Mouse (Mus musculus): ENCODE results near the gene Cct2. TPM values are rescaled to one million over a fixed set of nuclear protein-coding genes. Genes with fewer than 3 reads are reported as not detected.

Cct2 gene
- polyA plus RNA-seq (2016; fragmentation: Nextera tagmentation; extraction: Ambion mirVana): 350 and 352 TPM in 2 replicates

GRCm38 (mm10) chr10:117063254-117064021 is at the start of gene Cct2:
TSS of gene Cct2 (minus strand) at chr10:117063814.
- DNase-seq (ENCODE audit: low spot score): peak; percentile 99
- WGBS: under 1% methylated on average over 68 of the region's 68 CpGs
- peak within 1 kb of the TSS; percentile 97 for H3K27ac ChIP-seq (replicated peaks)
- H3K36me3 ChIP-seq (replicated peaks): peaks cover 38% of the 10 kb centered on the region
- no peaks in the 10 kb centered on the region for H3K9me3 ChIP-seq
- H3K4me3 ChIP-seq: peak within 1 kb of the TSS; percentile 95
- peaks cover 15% of the 10 kb centered on the region for H3K4me1 ChIP-seq
- no peaks in the 10 kb centered on the region for H3K27me3 ChIP-seq (replicated peaks; ENCODE audit: low read depth, poor library complexity, severe bottlenecking)

GRCm38 (mm10) chr10:117112545-117112944 is 48.9 kb upstream of the Cct2 start:
- no peak overlapping the region for H3K4me3 ChIP-seq
- H3K9me3 ChIP-seq: no peaks in the 10 kb centered on the region
- H3K4me1 ChIP-seq: peaks cover 16% of the 10 kb centered on the region
- no peak overlapping the region for H3K27ac ChIP-seq (replicated peaks)
- no peak for DNase-seq (ENCODE audit: low spot score)
- H3K27me3 ChIP-seq (replicated peaks; ENCODE audit: low read depth, poor library complexity, severe bottlenecking): no peaks in the 10 kb centered on the region
- 46% methylated on average over 2 of the region's 2 CpGs for WGBS
- no peaks in the 10 kb centered on the region; the same call in 1 of the 2 replicates for H3K36me3 ChIP-seq (replicated peaks)

GRCm38 (mm10) chr10:117111455-117111854 is 47.8 kb upstream of the Cct2 start:
- H3K9me3 ChIP-seq: no peaks in the 10 kb centered on the region
- no peaks in the 10 kb centered on the region for H3K27me3 ChIP-seq (replicated peaks; ENCODE audit: low read depth, poor library complexity, severe bottlenecking)
- H3K4me1 ChIP-seq: peaks cover 20% of the 10 kb centered on the region
- H3K36me3 ChIP-seq (replicated peaks): no peaks in the 10 kb centered on the region; the same call in 1 of the 2 replicates
- H3K4me3 ChIP-seq: no peak overlapping the region
- DNase-seq (ENCODE audit: low spot score): no peak
- no peak overlapping the region for H3K27ac ChIP-seq (replicated peaks)
- 79% methylated on average over 7 of the region's 7 CpGs for WGBS

- WGBS: 84% methylated on average over 3 of the region's 3 CpGs
- H3K4me1 ChIP-seq: peaks cover 31% of the 10 kb centered on the region
- no peak for DNase-seq (ENCODE audit: low spot score)
- H3K36me3 ChIP-seq (replicated peaks): no peaks in the 10 kb centered on the region; the same call in 1 of the 2 replicates
- H3K27me3 ChIP-seq (replicated peaks; ENCODE audit: low read depth, poor library complexity, severe bottlenecking): no peaks in the 10 kb centered on the region
- no peaks in the 10 kb centered on the region for H3K9me3 ChIP-seq
- H3K4me3 ChIP-seq: no peak overlapping the region
- no peak overlapping the region for H3K27ac ChIP-seq (replicated peaks)
Observed at GRCm38 (mm10) chr10:117110271-117110670, 46.7 kb upstream of the Cct2 start.

GRCm38 (mm10) chr10:117106686-117107085 is 43.1 kb upstream of the Cct2 start:
- no peak for DNase-seq (ENCODE audit: low spot score)
- Histone ChIP-seq H3K4me3 (no peak overlapping the region), H3K27ac (replicated peaks) (no peak overlapping the region), H3K9me3 (no peaks in the 10 kb centered on the region), H3K4me1 (peaks cover 25% of the 10 kb centered on the region), H3K27me3 (replicated peaks; ENCODE audit: low read depth, poor library complexity, severe bottlenecking) (no peaks in the 10 kb centered on the region), H3K36me3 (replicated peaks) (no peaks in the 10 kb centered on the region)
- 35% methylated on average over 3 of the region's 3 CpGs for WGBS

GRCm38 (mm10) chr10:117106244-117106643 is 42.6 kb upstream of the Cct2 start:
- no peaks in the 10 kb centered on the region for H3K27me3 ChIP-seq (replicated peaks; ENCODE audit: low read depth, poor library complexity, severe bottlenecking)
- no peaks in the 10 kb centered on the region for H3K9me3 ChIP-seq
- WGBS: 19% methylated on average over 4 of the region's 4 CpGs
- H3K4me1 ChIP-seq: peaks cover 22% of the 10 kb centered on the region
- no peak for DNase-seq (ENCODE audit: low spot score)
- H3K4me3 ChIP-seq: no peak overlapping the region
- no peaks in the 10 kb centered on the region for H3K36me3 ChIP-seq (replicated peaks)
- no peak overlapping the region for H3K27ac ChIP-seq (replicated peaks)

- no peak overlapping the region for H3K4me3 ChIP-seq
- DNase-seq (ENCODE audit: low spot score): no peak
- 71% methylated on average over 4 of the region's 4 CpGs for WGBS
- no peaks in the 10 kb centered on the region for H3K9me3 ChIP-seq
- no peaks in the 10 kb centered on the region for H3K27me3 ChIP-seq (replicated peaks; ENCODE audit: low read depth, poor library complexity, severe bottlenecking)
- H3K36me3 ChIP-seq (replicated peaks): peaks cover 6% of the 10 kb centered on the region; the same call in 1 of the 2 replicates
- no peak overlapping the region for H3K27ac ChIP-seq (replicated peaks)
- peaks cover 22% of the 10 kb centered on the region for H3K4me1 ChIP-seq
Observed at GRCm38 (mm10) chr10:117105015-117105414, 41.4 kb upstream of the Cct2 start.

GRCm38 (mm10) chr10:117103854-117104598 is 40.4 kb upstream of the Cct2 start:
- DNase-seq (ENCODE audit: low spot score): no peak
- Histone ChIP-seq H3K27me3 (replicated peaks; ENCODE audit: low read depth, poor library complexity, severe bottlenecking) (no peaks in the 10 kb centered on the region), H3K4me1 (peaks cover 26% of the 10 kb centered on the region), H3K36me3 (replicated peaks) (peaks cover 6% of the 10 kb centered on the region; the same call in 1 of the 2 replicates), H3K9me3 (no peaks in the 10 kb centered on the region), H3K4me3 (no peak overlapping the region), H3K27ac (replicated peaks) (no peak overlapping the region)

- H3K4me1 ChIP-seq: peaks cover 12% of the 10 kb centered on the region
- no peak overlapping the region for H3K27ac ChIP-seq (replicated peaks)
- no peak for DNase-seq (ENCODE audit: low spot score)
- no peak overlapping the region for H3K4me3 ChIP-seq
- H3K9me3 ChIP-seq: no peaks in the 10 kb centered on the region
- no peaks in the 10 kb centered on the region for H3K27me3 ChIP-seq (replicated peaks; ENCODE audit: low read depth, poor library complexity, severe bottlenecking)
- 82% methylated on average over 5 of the region's 5 CpGs for WGBS
- peaks cover 11% of the 10 kb centered on the region; the same call in 1 of the 2 replicates for H3K36me3 ChIP-seq (replicated peaks)
Observed at GRCm38 (mm10) chr10:117100175-117100574, 36.6 kb upstream of the Cct2 start.

GRCm38 (mm10) chr10:117097116-117097698 is 33.6 kb upstream of the Cct2 start:
- Histone ChIP-seq H3K27me3 (replicated peaks; ENCODE audit: low read depth, poor library complexity, severe bottlenecking) (no peaks in the 10 kb centered on the region), H3K36me3 (replicated peaks) (peaks cover 28% of the 10 kb centered on the region; the same call in 1 of the 2 replicates), H3K4me1 (peaks cover 21% of the 10 kb centered on the region), H3K27ac (replicated peaks) (no peak overlapping the region), H3K9me3 (no peaks in the 10 kb centered on the region), H3K4me3 (no peak overlapping the region)
- no peak for DNase-seq (ENCODE audit: low spot score)
- 84% methylated on average over 2 of the region's 2 CpGs for WGBS

GRCm38 (mm10) chr10:117096096-117096495 is 32.5 kb upstream of the Cct2 start:
- Histone ChIP-seq H3K27ac (replicated peaks) (no peak overlapping the region), H3K36me3 (replicated peaks) (peaks cover 31% of the 10 kb centered on the region), H3K9me3 (no peaks in the 10 kb centered on the region), H3K27me3 (replicated peaks; ENCODE audit: low read depth, poor library complexity, severe bottlenecking) (no peaks in the 10 kb centered on the region), H3K4me3 (no peak overlapping the region), H3K4me1 (peaks cover 21% of the 10 kb centered on the region)
- DNase-seq (ENCODE audit: low spot score): no peak
- 91% methylated on average over 6 of the region's 6 CpGs for WGBS

- peaks cover 27% of the 10 kb centered on the region for H3K36me3 ChIP-seq (replicated peaks)
- H3K4me3 ChIP-seq: no peak overlapping the region
- H3K9me3 ChIP-seq: no peaks in the 10 kb centered on the region
- H3K4me1 ChIP-seq: peaks cover 21% of the 10 kb centered on the region
- peak overlapping the region; percentile 42; the same call in 1 of the 2 replicates for H3K27ac ChIP-seq (replicated peaks)
- DNase-seq (ENCODE audit: low spot score): peak; percentile 40
- H3K27me3 ChIP-seq (replicated peaks; ENCODE audit: low read depth, poor library complexity, severe bottlenecking): no peaks in the 10 kb centered on the region
- WGBS: 64% methylated on average over 15 of the region's 15 CpGs
Observed at GRCm38 (mm10) chr10:117094504-117095329, 31.1 kb upstream of the Cct2 start.
